Mouse (Mus musculus): ENCODE measurements around the gene Cd3d. TPM values are rescaled to one million over a fixed set of nuclear protein-coding genes. Genes with fewer than 3 reads are reported as not detected.

The Cd3d gene
- polyA plus RNA-seq, 1 experiment = 262 TPM

GRCm38 (mm10) chr9:45022800-45023199 is 41.2 kb downstream of the Cd3d start:
- DNase-seq = peak; percentile 81
- WGBS = 15% methylated on average over 3 of the region's 3 CpGs
- no peaks in the 10 kb centered on the region for H3K27me3 ChIP-seq (ENCODE audit: control insufficient read depth, insufficient read depth, low read length)
- H3K36me3 ChIP-seq (ENCODE audit: control insufficient read depth, insufficient read depth, low read length) = no peaks in the 10 kb centered on the region
- no peaks in the 10 kb centered on the region for H3K4me1 ChIP-seq (replicated peaks; ENCODE audit: control insufficient read depth, insufficient read depth, low read length)
- H3K4me3 ChIP-seq (ENCODE audit: control insufficient read depth, insufficient read depth, low read length) = no peak overlapping the region
- H3K27ac ChIP-seq (ENCODE audit: control insufficient read depth, insufficient read depth, low read length) = no peak overlapping the region
- no peak for TF ChIP-seq CTCF (IDR thresholded peaks at IDR 0.05; ENCODE audit: borderline replicate concordance, control insufficient read depth, extremely low read depth, insufficient read depth, low read length, poor library complexity)

DNA sequence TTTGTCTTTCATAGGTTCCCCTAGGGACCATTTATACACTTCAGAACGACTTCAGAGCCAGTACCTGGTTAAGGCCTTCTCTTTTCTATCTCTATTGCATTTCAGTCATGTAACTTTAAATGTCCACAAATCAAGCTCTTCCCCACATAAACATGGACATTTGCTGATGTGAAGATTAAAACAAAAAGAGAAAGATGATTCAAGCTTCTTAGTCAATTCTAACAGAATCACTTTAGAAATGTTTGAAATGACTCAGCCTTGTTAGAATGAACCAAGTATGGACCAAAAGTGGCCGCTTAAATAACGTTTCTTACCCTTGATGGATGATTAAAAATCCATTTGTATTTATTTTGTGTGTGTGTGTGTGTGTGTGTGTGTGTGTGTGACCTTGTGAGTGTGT is 42.1 kb downstream of the Cd3d start:
- no peak overlapping the region for H3K27ac ChIP-seq (ENCODE audit: control insufficient read depth, insufficient read depth, low read length)
- H3K36me3 ChIP-seq (ENCODE audit: control insufficient read depth, insufficient read depth, low read length) = no peaks in the 10 kb centered on the region
- no peak overlapping the region for H3K4me3 ChIP-seq (ENCODE audit: control insufficient read depth, insufficient read depth, low read length)
- no peaks in the 10 kb centered on the region for H3K27me3 ChIP-seq (ENCODE audit: control insufficient read depth, insufficient read depth, low read length)
- WGBS = 75% methylated on average over 3 of the region's 3 CpGs
- no peak for TF ChIP-seq CTCF (IDR thresholded peaks at IDR 0.05; ENCODE audit: borderline replicate concordance, control insufficient read depth, extremely low read depth, insufficient read depth, low read length, poor library complexity)
- TF ChIP-seq POLR2A (IDR thresholded peaks at IDR 0.05; ENCODE audit: control insufficient read depth, extremely low read depth, insufficient read depth, low read length, poor library complexity) = no peak
- H3K4me1 ChIP-seq (replicated peaks; ENCODE audit: control insufficient read depth, insufficient read depth, low read length) = no peaks in the 10 kb centered on the region
- DNase-seq = no peak

DNA sequence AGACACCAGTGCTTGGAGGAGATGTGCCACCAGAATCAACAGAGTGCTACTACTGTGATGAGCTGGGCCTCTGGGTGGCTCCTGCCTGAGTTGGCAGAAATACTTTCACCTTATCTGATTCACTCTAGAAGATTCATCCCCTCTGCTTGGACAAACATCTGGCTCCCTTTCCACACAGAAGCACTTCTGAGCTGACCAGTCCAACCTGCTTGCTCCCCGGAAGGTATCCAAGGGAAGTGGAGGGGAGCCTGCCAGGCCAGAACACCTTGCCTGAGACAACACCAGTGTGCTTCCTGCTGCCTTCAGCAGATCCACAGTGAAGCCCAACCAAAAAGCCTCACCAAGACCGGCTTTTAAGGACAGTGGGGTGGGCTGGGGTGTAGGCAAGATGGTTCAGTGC is 42.6 kb downstream of the Cd3d start:
- H3K4me3 ChIP-seq (ENCODE audit: control insufficient read depth, insufficient read depth, low read length) = no peak overlapping the region
- H3K27ac ChIP-seq (ENCODE audit: control insufficient read depth, insufficient read depth, low read length) = no peak overlapping the region
- 90% methylated on average over 2 of the region's 2 CpGs for WGBS
- H3K27me3 ChIP-seq (ENCODE audit: control insufficient read depth, insufficient read depth, low read length) = no peaks in the 10 kb centered on the region
- no peaks in the 10 kb centered on the region for H3K4me1 ChIP-seq (replicated peaks; ENCODE audit: control insufficient read depth, insufficient read depth, low read length)
- no peak for TF ChIP-seq POLR2A (IDR thresholded peaks at IDR 0.05; ENCODE audit: control insufficient read depth, extremely low read depth, insufficient read depth, low read length, poor library complexity)
- TF ChIP-seq CTCF (IDR thresholded peaks at IDR 0.05; ENCODE audit: borderline replicate concordance, control insufficient read depth, extremely low read depth, insufficient read depth, low read length, poor library complexity) = no peak
- no peaks in the 10 kb centered on the region for H3K36me3 ChIP-seq (ENCODE audit: control insufficient read depth, insufficient read depth, low read length)
- DNase-seq = no peak

- Histone ChIP-seq H3K27me3 (ENCODE audit: control insufficient read depth, insufficient read depth, low read length) (no peaks in the 10 kb centered on the region), H3K4me1 (replicated peaks; ENCODE audit: control insufficient read depth, insufficient read depth, low read length) (no peaks in the 10 kb centered on the region), H3K36me3 (ENCODE audit: control insufficient read depth, insufficient read depth, low read length) (no peaks in the 10 kb centered on the region), H3K27ac (ENCODE audit: control insufficient read depth, insufficient read depth, low read length) (no peak overlapping the region), H3K4me3 (ENCODE audit: control insufficient read depth, insufficient read depth, low read length) (no peak overlapping the region)
- WGBS = 49% methylated on average over 8 of the region's 8 CpGs
- DNase-seq = no peak
- TF ChIP-seq POLR2A (IDR thresholded peaks at IDR 0.05; ENCODE audit: control insufficient read depth, extremely low read depth, insufficient read depth, low read length, poor library complexity) (no peak), CTCF (IDR thresholded peaks at IDR 0.05; ENCODE audit: borderline replicate concordance, control insufficient read depth, extremely low read depth, insufficient read depth, low read length, poor library complexity) (no peak)
Measured at GRCm38 (mm10) chr9:45027376-45027775, 45.8 kb downstream of the Cd3d start.

DNA sequence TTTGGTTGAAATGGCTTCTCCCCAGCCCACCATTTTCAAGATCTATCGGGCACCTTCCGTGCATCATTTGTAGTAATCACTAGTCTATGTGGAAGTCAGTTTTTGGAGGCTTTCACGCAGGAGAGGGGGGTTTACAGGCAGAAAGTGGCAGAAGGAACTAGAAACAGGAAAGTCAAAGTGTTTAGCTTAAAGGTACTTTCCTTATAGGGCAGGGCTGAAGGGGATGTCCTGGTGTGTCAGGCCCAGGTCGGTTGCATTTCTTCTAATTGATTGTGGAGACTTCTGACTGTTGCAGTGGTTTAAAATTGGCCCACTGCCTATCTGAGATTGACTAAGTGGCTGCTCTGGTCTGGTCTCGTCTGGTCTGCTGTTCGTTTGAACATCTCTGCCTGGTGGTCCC is 48.8 kb downstream of the Cd3d start:
- Histone ChIP-seq H3K27me3 (ENCODE audit: control insufficient read depth, insufficient read depth, low read length) (no peaks in the 10 kb centered on the region), H3K27ac (ENCODE audit: control insufficient read depth, insufficient read depth, low read length) (no peak overlapping the region)
- 69% methylated on average over 6 of the region's 6 CpGs for WGBS

DNA sequence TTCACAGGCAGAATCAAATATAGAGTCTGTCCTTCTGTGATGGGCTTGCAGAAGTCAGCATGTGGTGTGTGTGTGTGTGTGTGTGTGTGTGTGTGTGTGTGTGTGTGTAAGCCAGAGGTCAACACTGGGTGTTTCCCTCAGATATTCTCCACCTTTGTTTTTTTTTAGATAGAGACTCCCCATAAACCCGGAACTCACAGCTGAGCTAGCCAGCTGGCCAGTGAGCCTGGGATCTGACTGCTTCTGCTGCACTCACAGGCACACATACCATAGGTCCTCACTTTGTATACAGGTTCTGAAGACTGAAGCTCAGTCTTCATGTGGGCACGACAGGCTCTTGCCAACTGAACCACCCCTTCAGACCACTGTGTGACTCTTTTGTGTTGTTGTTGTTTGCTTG is 50.7 kb downstream of the Cd3d start:
- Histone ChIP-seq H3K4me3 (ENCODE audit: control insufficient read depth, insufficient read depth, low read length) (no peak overlapping the region), H3K27ac (ENCODE audit: control insufficient read depth, insufficient read depth, low read length) (no peak overlapping the region), H3K36me3 (ENCODE audit: control insufficient read depth, insufficient read depth, low read length) (no peaks in the 10 kb centered on the region), H3K27me3 (ENCODE audit: control insufficient read depth, insufficient read depth, low read length) (no peaks in the 10 kb centered on the region), H3K4me1 (replicated peaks; ENCODE audit: control insufficient read depth, insufficient read depth, low read length) (no peaks in the 10 kb centered on the region)
- 78% methylated on average over 2 of the region's 2 CpGs for WGBS
- TF ChIP-seq CTCF (IDR thresholded peaks at IDR 0.05; ENCODE audit: borderline replicate concordance, control insufficient read depth, extremely low read depth, insufficient read depth, low read length, poor library complexity) (no peak), POLR2A (IDR thresholded peaks at IDR 0.05; ENCODE audit: control insufficient read depth, extremely low read depth, insufficient read depth, low read length, poor library complexity) (no peak)
- DNase-seq = no peak

More for the DNA sequence above, 48.8 kb downstream of the Cd3d start:
- no peak for DNase-seq
- H3K4me3 ChIP-seq (ENCODE audit: control insufficient read depth, insufficient read depth, low read length) = no peak overlapping the region
- TF ChIP-seq POLR2A (IDR thresholded peaks at IDR 0.05; ENCODE audit: control insufficient read depth, extremely low read depth, insufficient read depth, low read length, poor library complexity) = no peak
- TF ChIP-seq CTCF (IDR thresholded peaks at IDR 0.05; ENCODE audit: borderline replicate concordance, control insufficient read depth, extremely low read depth, insufficient read depth, low read length, poor library complexity) = no peak
- no peaks in the 10 kb centered on the region for H3K36me3 ChIP-seq (ENCODE audit: control insufficient read depth, insufficient read depth, low read length)
- H3K4me1 ChIP-seq (replicated peaks; ENCODE audit: control insufficient read depth, insufficient read depth, low read length) = no peaks in the 10 kb centered on the region

DNA sequence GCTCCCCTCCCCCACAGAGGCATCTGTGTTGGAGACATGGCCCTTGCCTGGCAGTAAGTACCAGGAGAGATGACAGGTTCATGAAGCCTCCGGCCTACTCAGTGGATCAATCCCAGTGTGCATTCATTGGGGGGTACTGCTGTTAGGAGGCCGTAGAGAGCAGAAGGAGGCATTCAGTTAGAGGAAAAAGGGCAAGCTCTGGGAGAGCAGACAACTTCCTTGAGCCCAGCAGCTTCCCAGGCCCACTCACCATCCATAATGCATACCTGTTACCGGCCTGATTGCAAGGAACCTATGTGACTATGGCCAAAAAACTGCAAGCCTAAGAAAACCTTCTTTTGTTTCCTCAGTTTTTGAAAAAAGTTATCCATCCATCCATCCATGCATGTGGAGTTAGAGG is 52.9 kb downstream of the Cd3d start:
- DNase-seq = no peak
- WGBS = 94% methylated on average over 3 of the region's 3 CpGs
- no peak for TF ChIP-seq CTCF (IDR thresholded peaks at IDR 0.05; ENCODE audit: borderline replicate concordance, control insufficient read depth, extremely low read depth, insufficient read depth, low read length, poor library complexity)
- no peak for TF ChIP-seq POLR2A (IDR thresholded peaks at IDR 0.05; ENCODE audit: control insufficient read depth, extremely low read depth, insufficient read depth, low read length, poor library complexity)
- Histone ChIP-seq H3K27me3 (ENCODE audit: control insufficient read depth, insufficient read depth, low read length) (no peaks in the 10 kb centered on the region), H3K4me3 (ENCODE audit: control insufficient read depth, insufficient read depth, low read length) (no peak overlapping the region), H3K4me1 (replicated peaks; ENCODE audit: control insufficient read depth, insufficient read depth, low read length) (no peaks in the 10 kb centered on the region), H3K36me3 (ENCODE audit: control insufficient read depth, insufficient read depth, low read length) (no peaks in the 10 kb centered on the region), H3K27ac (ENCODE audit: control insufficient read depth, insufficient read depth, low read length) (no peak overlapping the region)

Other genes starting within 250 kb of the Cd3d start
- gene Phldb1, start 246.6 kb upstream of the Cd3d start, polyA plus RNA-seq (2012; rRNA removed) = 16.5 and 27.3 TPM in 2 replicates
- gene Arcn1, start 213.9 kb upstream of the Cd3d start, polyA plus RNA-seq (2012; rRNA removed) = 42.0 and 43.1 TPM in 2 replicates
- 35.1 and 42.2 TPM in 2 replicates for gene Ift46, start 213.9 kb upstream of the Cd3d start, polyA plus RNA-seq (2012; rRNA removed)
- gene Tmem25, start 182.5 kb upstream of the Cd3d start, polyA plus RNA-seq (2012; rRNA removed) = 1.5 and 2.6 TPM in 2 replicates
- gene Ttc36, start 178.7 kb upstream of the Cd3d start, polyA plus RNA-seq (2012; rRNA removed) = 4.3 and 5.3 TPM in 2 replicates
- 71.4 and 81.9 TPM in 2 replicates for gene Kmt2a, start 100.5 kb upstream of the Cd3d start, polyA plus RNA-seq (2012; rRNA removed)
- 159 and 250 TPM in 2 replicates for gene Atp5l, start 61.0 kb upstream of the Cd3d start, polyA plus RNA-seq (2012; rRNA removed)
- 23.0 and 23.7 TPM in 2 replicates for gene Ube4a, start 16.2 kb upstream of the Cd3d start, polyA plus RNA-seq (2012; rRNA removed)
- 183 and 216 TPM in 2 replicates for gene Cd3g, start 1.4 kb upstream of the Cd3d start, polyA plus RNA-seq (2012; rRNA removed)
- gene Cd3e, start 27.8 kb downstream of the Cd3d start, polyA plus RNA-seq (2012; rRNA removed) = 343 and 451 TPM in 2 replicates
- gene Mpzl2, start 58.0 kb downstream of the Cd3d start, polyA plus RNA-seq (2012; rRNA removed) = 10.1 and 11.6 TPM in 2 replicates
- gene Mpzl3, start 73.4 kb downstream of the Cd3d start, polyA plus RNA-seq (2012; rRNA removed) = 5.3 and 7.3 TPM in 2 replicates
- gene Jaml, start 97.4 kb downstream of the Cd3d start, polyA plus RNA-seq (2012; rRNA removed) = 2.5 and 3.5 TPM in 2 replicates
- 5.2 and 9.8 TPM in 2 replicates for gene Scn2b, start 136.0 kb downstream of the Cd3d start, polyA plus RNA-seq (2012; rRNA removed)
- gene Scn4b, start 156.6 kb downstream of the Cd3d start, polyA plus RNA-seq (2012; rRNA removed) = 20.5 and 26.2 TPM in 2 replicates
- gene BC049352, start 200.2 kb downstream of the Cd3d start, polyA plus RNA-seq (2012; rRNA removed) = 1.7 and 4.5 TPM in 2 replicates
- 7.4 and 16.1 TPM in 2 replicates for gene Tmprss4, start 222.3 kb downstream of the Cd3d start, polyA plus RNA-seq (2012; rRNA removed)